Mouse (Mus musculus) liver, adult 2 months (tissue): ENCODE results near the gene L3hypdh. TPM values are rescaled to one million over a fixed set of nuclear protein-coding genes. Genes with fewer than 3 reads are reported as not detected.

Source experiments
- DNase-seq: peaks from one replicate; pipeline ENCODE4 v3.0.0-alpha.2; 2011; ENCODE audit warnings: low read depth, low spot score; ENCODE audit errors: extremely low read depth
- H3K27ac ChIP-seq: fragments of 200-500 bp; replicated peaks from 2 replicates; pipeline ENCODE4 v1.5.1; 2012; ENCODE audit warnings: low read depth, mild to moderate bottlenecking, control low read depth, inconsistent platforms, low read length; ENCODE audit not compliant: insufficient read depth
- H3K27me3 ChIP-seq: fragments of 200-500 bp; 2 replicates; pipeline ENCODE4 v1.6.1; 2012; ENCODE audit warnings: mild to moderate bottlenecking, moderate library complexity, low read length, inconsistent platforms; ENCODE audit not compliant: control insufficient read depth, insufficient read depth
- H3K36me3 ChIP-seq: fragments of 200-500 bp; 2 replicates; pipeline ENCODE4 v1.6.1; 2012; ENCODE audit warnings: low read length, inconsistent platforms; ENCODE audit not compliant: control insufficient read depth, insufficient read depth
- H3K4me1 ChIP-seq: fragments of 200-500 bp; 2 replicates; pipeline ENCODE4 v1.6.1; 2011; ENCODE audit warnings: low read length; ENCODE audit not compliant: control insufficient read depth, insufficient read depth
- H3K4me3 ChIP-seq: fragments of 200-500 bp; 2 replicates; pipeline ENCODE4 v1.5.1; 2011; ENCODE audit warnings: low read depth, mild to moderate bottlenecking, control low read depth, low read length, moderate library complexity; ENCODE audit not compliant: insufficient read depth
- H3K79me2 ChIP-seq: fragments of 200-500 bp; 2 replicates; pipeline ENCODE4 v1.6.1; 2012; ENCODE audit warnings: inconsistent platforms, mild to moderate bottlenecking, low read length, moderate library complexity; ENCODE audit not compliant: control insufficient read depth, insufficient read depth
- H3K9ac ChIP-seq: fragments of 200-500 bp; 2 replicates; pipeline ENCODE4 v1.6.1; 2012; ENCODE audit warnings: low read depth, mild to moderate bottlenecking, control low read depth, inconsistent platforms, low read length
- CTCF ChIP-seq: fragments of 200-500 bp; IDR thresholded peaks from 2 replicates; pipeline ENCODE4 v1.5.1; 2011; ENCODE audit warnings: low read depth, low read length, control low read depth
- POLR2A ChIP-seq: fragments of 200-500 bp; IDR thresholded peaks from 2 replicates; pipeline ENCODE4 v1.6.1; 2011; ENCODE audit warnings: low read length, control low read depth; ENCODE audit not compliant: insufficient read depth; ENCODE audit errors: extremely low read depth
- WGBS: fragments of 180-500 bp; shearing (Covaris S2); methylation state at CpG from one replicate; pipeline ENCODE4 v1.1.7; 2018; 5-methylcytosine and 5-hydroxymethylcytosine counted together
- polyA plus RNA-seq: library from polyadenylated mRNA; depleted of rRNA; stranded (reverse); fragments of >200 nt; gene quantifications from 2 replicates; pipeline ENCODE4 v1.2.3, GENCODE M21; 2012
- total RNA-seq: library from RNA; depleted of rRNA; stranded (reverse); fragments of >200 nt; gene quantifications from 2 replicates; pipeline ENCODE4 v1.2.3, GENCODE M21; 2014

L3hypdh gene
- total and polyA plus RNA-seq, 2 experiments, result 26.6 to 33.1 TPM

- no peaks in the 10 kb centered on the region for H3K79me2 ChIP-seq
- no peak overlapping the region for H3K9ac ChIP-seq
- no peak overlapping the region for H3K27ac ChIP-seq
- no peak overlapping the region for H3K4me3 ChIP-seq
- 14% methylated on average over 2 of the region's 2 CpGs for WGBS
- TF ChIP-seq CTCF (no peak), POLR2A (no peak)
- H3K27me3 ChIP-seq, result no peaks in the 10 kb centered on the region
- DNase-seq, result peak; percentile 19
- H3K4me1 ChIP-seq, result no peaks in the 10 kb centered on the region; the same call in 1 of the 2 replicates
- no peaks in the 10 kb centered on the region for H3K36me3 ChIP-seq
Measured at GRCm38 (mm10) chr12:72038866-72039265, 46.4 kb downstream of the L3hypdh start.

GRCm38 (mm10) chr12:72037049-72037448, 48.2 kb downstream of the L3hypdh start:
- TF ChIP-seq POLR2A (no peak), CTCF (no peak)
- no peak for DNase-seq
- Histone ChIP-seq H3K4me3 (no peak overlapping the region), H3K27me3 (no peaks in the 10 kb centered on the region), H3K36me3 (no peaks in the 10 kb centered on the region), H3K79me2 (no peaks in the 10 kb centered on the region), H3K27ac (no peak overlapping the region), H3K4me1 (no peaks in the 10 kb centered on the region; the same call in 1 of the 2 replicates), H3K9ac (no peak overlapping the region)
- WGBS, result 83% methylated on average over 6 of the region's 6 CpGs

- 69% methylated on average over 9 of the region's 9 CpGs for WGBS
- Histone ChIP-seq H3K9ac (no peak overlapping the region), H3K4me1 (no peaks in the 10 kb centered on the region; the same call in 1 of the 2 replicates), H3K36me3 (no peaks in the 10 kb centered on the region), H3K27ac (no peak overlapping the region), H3K27me3 (no peaks in the 10 kb centered on the region), H3K4me3 (no peak overlapping the region), H3K79me2 (no peaks in the 10 kb centered on the region)
- no peak for TF ChIP-seq POLR2A
- no peak for TF ChIP-seq CTCF
- DNase-seq, result no peak
Measured at GRCm38 (mm10) chr12:72036097-72036661, 49.1 kb downstream of the L3hypdh start.

- H3K4me3 ChIP-seq, result no peak overlapping the region
- WGBS, result 82% methylated on average over 6 of the region's 6 CpGs
- H3K4me1 ChIP-seq, result no peaks in the 10 kb centered on the region; the same call in 1 of the 2 replicates
- no peaks in the 10 kb centered on the region for H3K36me3 ChIP-seq
- no peaks in the 10 kb centered on the region for H3K79me2 ChIP-seq
- H3K9ac ChIP-seq, result no peak overlapping the region
- H3K27me3 ChIP-seq, result no peaks in the 10 kb centered on the region
- no peak for TF ChIP-seq CTCF
- no peak for TF ChIP-seq POLR2A
- H3K27ac ChIP-seq, result peak overlapping the region; percentile 72; the same call in 1 of the 2 replicates
- peak; percentile 29 for DNase-seq
Measured at GRCm38 (mm10) chr12:72031794-72032193, 53.4 kb downstream of the L3hypdh start.

- 92% methylated on average over 5 of the region's 5 CpGs for WGBS
- H3K79me2 ChIP-seq, result no peaks in the 10 kb centered on the region
- H3K36me3 ChIP-seq, result no peaks in the 10 kb centered on the region
- peak overlapping the region; percentile 72 for H3K27ac ChIP-seq
- H3K4me3 ChIP-seq, result no peak overlapping the region
- no peak for TF ChIP-seq CTCF
- no peak for TF ChIP-seq POLR2A
- no peaks in the 10 kb centered on the region; the same call in 1 of the 2 replicates for H3K4me1 ChIP-seq
- H3K27me3 ChIP-seq, result no peaks in the 10 kb centered on the region
- H3K9ac ChIP-seq, result no peak overlapping the region
- no peak for DNase-seq
Measured at GRCm38 (mm10) chr12:72031171-72031570, 54.1 kb downstream of the L3hypdh start.

- no peak for TF ChIP-seq POLR2A
- TF ChIP-seq CTCF, result no peak
- WGBS, result 79% methylated on average over 6 of the region's 6 CpGs
Measured at GRCm38 (mm10) chr12:72025275-72025795, 59.9 kb downstream of the L3hypdh start.

More at GRCm38 (mm10) chr12:72025275-72025795, 59.9 kb downstream of the L3hypdh start:
- Histone ChIP-seq H3K4me3 (no peak overlapping the region), H3K4me1 (no peaks in the 10 kb centered on the region; the same call in 1 of the 2 replicates), H3K36me3 (no peaks in the 10 kb centered on the region), H3K27me3 (no peaks in the 10 kb centered on the region), H3K79me2 (no peaks in the 10 kb centered on the region), H3K27ac (no peak overlapping the region), H3K9ac (no peak overlapping the region)
- no peak for DNase-seq
